Comparison of ENCODE assay signal across 13 mouse cellular contexts in the genomic region with DNA sequence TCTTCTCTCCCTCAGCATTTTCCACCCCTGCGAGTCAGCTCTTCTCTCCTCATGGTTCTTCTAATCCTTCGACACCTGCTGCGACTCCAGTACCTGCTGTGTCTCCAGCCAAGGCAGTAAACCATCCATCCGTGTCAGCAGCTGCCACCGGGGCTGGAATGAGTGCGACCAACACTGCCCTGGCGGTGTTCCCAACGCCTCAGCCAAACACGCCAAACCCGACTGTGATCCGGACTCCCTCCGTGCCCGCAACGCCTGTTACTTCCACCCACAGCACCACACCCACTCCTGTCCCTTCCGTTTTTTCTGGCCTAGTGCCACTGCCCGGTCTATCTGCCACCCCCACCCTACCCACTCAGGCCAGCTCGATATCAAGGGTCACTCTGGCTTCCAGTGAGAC. TPM values are rescaled to one million over a fixed set of nuclear protein-coding genes. Genes with fewer than 3 reads are reported as not detected.
DNase-seq lines count a peak whose midpoint lies in the region; ATAC-seq and TF ChIP-seq lines count a peak whose summit lies in the region.
"Had no signal": no experiment of that assay in that cellular context is flagged by ENCODE, and none has a peak within 500 bp of the region (broad histone marks: within the 10 kb centered on the region; RNA-seq: fewer than 3 reads in every experiment).

No protein-coding gene starts in this region.

- 89% methylated on average over 17 of the region's 17 CpGs for WGBS in heart, embryonic 10.5 days
- WGBS in stomach, embryonic 16.5 days, result 90% methylated on average over 17 of the region's 17 CpGs
- 78% methylated on average over 16 of the region's 17 CpGs for WGBS in stomach, postnatal 0 days

- no peak for TF ChIP-seq EP300 in stomach, postnatal 0 days (optimal IDR thresholded peaks at IDR 0.05)

- 0 out of 2 replicates have a peak, but pooled peaks have one; percentile 21 for ATAC-seq in stomach, embryonic 16.5 days (ENCODE audit: insufficient read depth, low FRiP score)
- no peak for ATAC-seq in stomach, postnatal 0 days (ENCODE audit: low FRiP score, low TSS enrichment)
- ATAC-seq: forebrain, embryonic 16.5 days; liver, embryonic 12.5 days had no signal

- H3K4me2 ChIP-seq in stomach, embryonic 16.5 days (ENCODE audit: low read depth, low read length), result no peak overlapping the region
- no peak overlapping the region for H3K4me2 ChIP-seq in stomach, postnatal 0 days (replicated peaks; ENCODE audit: low read depth)
- H3K4me2 ChIP-seq: liver, embryonic 12.5 days had no signal

- no peak for TF ChIP-seq CTCF in stomach, postnatal 0 days (IDR thresholded peaks at IDR 0.05; ENCODE audit: low read depth)

- peak; percentile 90 for DNase-seq in heart, adult 11 months
- DNase-seq in heart, embryonic 10.5 days (ENCODE audit: low spot score), result no peak
- DNase-seq in stomach, postnatal 0 days (ENCODE audit: low spot score), result no peak
- peak; percentile 82 to 83 for DNase-seq in kidney, adult 8-10 months
- DNase-seq in yolk sac, embryonic 10.5 days (ENCODE audit: low spot score), result no peak
- no peak for DNase-seq in liver
- DNase-seq in ovary, postnatal 14 days (ENCODE audit: low spot score), result no peak
- DNase-seq: layer of hippocampus, adult 9-11 months had no signal

- no peaks in the 10 kb centered on the region for H3K27me3 ChIP-seq in heart, embryonic 10.5 days (ENCODE audit: insufficient read depth, poor library complexity, severe bottlenecking)
- no peaks in the 10 kb centered on the region for H3K27me3 ChIP-seq in stomach, embryonic 16.5 days (ENCODE audit: control insufficient read depth, insufficient read depth, low read length)
- no peaks in the 10 kb centered on the region for H3K27me3 ChIP-seq in stomach, postnatal 0 days (ENCODE audit: control insufficient read depth, insufficient read depth, low read length)
- H3K27me3 ChIP-seq: liver, embryonic 12.5 days; megakaryocyte, embryonic 14.5 days had no signal

- H3K27ac ChIP-seq in heart, embryonic 10.5 days, result no peak overlapping the region
- no peak overlapping the region for H3K27ac ChIP-seq in stomach, embryonic 16.5 days (ENCODE audit: low read length)
- H3K27ac ChIP-seq in stomach, postnatal 0 days (replicated peaks), result no peak overlapping the region
- H3K27ac ChIP-seq: liver, embryonic 12.5 days had no signal

- H3K4me3 ChIP-seq in heart, embryonic 10.5 days, result no peak overlapping the region
- no peak overlapping the region for H3K4me3 ChIP-seq in stomach, embryonic 16.5 days (replicated peaks; ENCODE audit: low read length)
- no peak overlapping the region for H3K4me3 ChIP-seq in stomach, postnatal 0 days (ENCODE audit: low read depth, low read length)
- H3K4me3 ChIP-seq: liver, embryonic 12.5 days; megakaryocyte, embryonic 14.5 days had no signal

- peaks cover 95% of the 10 kb centered on the region for H3K36me3 ChIP-seq in heart, embryonic 10.5 days
- H3K36me3 ChIP-seq in stomach, embryonic 16.5 days (ENCODE audit: control insufficient read depth, insufficient read depth, low read length), result peaks cover 39% of the 10 kb centered on the region
- peaks cover 41% of the 10 kb centered on the region for H3K36me3 ChIP-seq in stomach, postnatal 0 days (ENCODE audit: control insufficient read depth, insufficient read depth, low read length)

- H3K9ac ChIP-seq in stomach, embryonic 16.5 days (ENCODE audit: low read length), result no peak overlapping the region
- H3K9ac ChIP-seq in stomach, postnatal 0 days (ENCODE audit: low read length), result no peak overlapping the region
- H3K9ac ChIP-seq: liver, embryonic 12.5 days had no signal

- no peaks in the 10 kb centered on the region for H3K4me1 ChIP-seq in heart, embryonic 10.5 days
- no peaks in the 10 kb centered on the region for H3K4me1 ChIP-seq in stomach, embryonic 16.5 days (ENCODE audit: control insufficient read depth, insufficient read depth, low read length)
- H3K4me1 ChIP-seq in stomach, postnatal 0 days (replicated peaks; ENCODE audit: control insufficient read depth, insufficient read depth), result no peaks in the 10 kb centered on the region
- H3K4me1 ChIP-seq: liver, embryonic 12.5 days; megakaryocyte, embryonic 14.5 days had no signal

- H3K9me3 ChIP-seq in heart, embryonic 10.5 days, result no peaks in the 10 kb centered on the region
- no peaks in the 10 kb centered on the region for H3K9me3 ChIP-seq in stomach, embryonic 16.5 days (replicated peaks; ENCODE audit: control insufficient read depth, low read length)
- H3K9me3 ChIP-seq in stomach, postnatal 0 days (ENCODE audit: control insufficient read depth, low read length), result no peaks in the 10 kb centered on the region
- H3K9me3 ChIP-seq: liver, embryonic 12.5 days; megakaryocyte, embryonic 14.5 days had no signal

RNA-seq across cellular contexts. Expression of gene Stoml3, which starts 11.0 kb away (rescaled TPM):
- polyA plus RNA-seq in heart, embryonic 10.5 days (2016; fragmentation: Nextera tagmentation; extraction: Ambion mirVana), result 0.10 TPM in 1 of 2 replicates, not detected in the other
- polyA plus RNA-seq in stomach, embryonic 16.5 days (2015; fragmentation: Nextera tagmentation; extraction: Ambion mirVana), result 0.12 and 0.14 TPM in 2 replicates
- polyA plus RNA-seq in stomach, postnatal 0 days (2015; fragmentation: Nextera tagmentation; extraction: Ambion mirVana), result 0.05 TPM in 1 of 2 replicates, not detected in the other
- polyA plus RNA-seq: forebrain, embryonic 16.5 days; heart, postnatal 0 days; liver, embryonic 12.5 days had no signal

RNA-seq across cellular contexts. Expression of gene Proser1, which starts 14.0 kb away (rescaled TPM):
- 14.2 and 17.8 TPM in 2 replicates for polyA plus RNA-seq in heart, embryonic 10.5 days (2016; fragmentation: Nextera tagmentation; extraction: Ambion mirVana)
- 13.6 and 15.8 TPM in 2 replicates for polyA plus RNA-seq in stomach, embryonic 16.5 days (2015; fragmentation: Nextera tagmentation; extraction: Ambion mirVana)
- polyA plus RNA-seq in stomach, postnatal 0 days (2015; fragmentation: Nextera tagmentation; extraction: Ambion mirVana), result 7.9 and 8.1 TPM in 2 replicates

RNA-seq across cellular contexts. Expression of gene Nhlrc3, which starts 14.3 kb away (rescaled TPM):
- 8.4 and 9.4 TPM in 2 replicates for polyA plus RNA-seq in heart, embryonic 10.5 days (2016; fragmentation: Nextera tagmentation; extraction: Ambion mirVana)
- 11.8 and 13.4 TPM in 2 replicates for polyA plus RNA-seq in stomach, embryonic 16.5 days (2015; fragmentation: Nextera tagmentation; extraction: Ambion mirVana)
- 8.6 and 9.0 TPM in 2 replicates for polyA plus RNA-seq in stomach, postnatal 0 days (2015; fragmentation: Nextera tagmentation; extraction: Ambion mirVana)

Comparison
In these comparisons a context has a peak if more than half of its experiments do, and no peak if none do; other contexts are left out.
1. DNase-seq: peak in heart, adult 11 months (single experiment) and kidney, adult 8-10 months (2 of 2); none in heart, embryonic 10.5 days (single experiment), stomach, postnatal 0 days (single experiment), yolk sac, embryonic 10.5 days (single experiment), liver (single experiment) and ovary, postnatal 14 days (single experiment).